Mouse (Mus musculus) heart, postnatal 25 days (tissue): ENCODE measurements around the gene 1700061G19Rik. TPM values are rescaled to one million over a fixed set of nuclear protein-coding genes. Genes with fewer than 3 reads are reported as not detected.

Experiments used
- DNase-seq: peaks from one replicate; pipeline ENCODE4 v3.0.0; 2022; ENCODE audit warnings: low spot score
- intact Hi-C: fragments of 180-260 bp; cut with DNase I; formaldehyde crosslinking; loops from one replicate; pipeline ENCODE4 v1.15.1; 2025
- total RNA-seq, 2 experiments: library from RNA; stranded (reverse); gene quantifications; 2 replicates each; pipeline ENCODE4 v1.2.3; 2021

The 1700061G19Rik gene
- not detected for total RNA-seq

GRCm38 (mm10) chr17:56874936-56875651 is at the start of gene 1700061G19Rik:
Gene 1700061G19Rik (plus strand): TSS chr17:56875477.
- intact Hi-C loops: no loop called here
- DNase-seq: no peak

DNA sequence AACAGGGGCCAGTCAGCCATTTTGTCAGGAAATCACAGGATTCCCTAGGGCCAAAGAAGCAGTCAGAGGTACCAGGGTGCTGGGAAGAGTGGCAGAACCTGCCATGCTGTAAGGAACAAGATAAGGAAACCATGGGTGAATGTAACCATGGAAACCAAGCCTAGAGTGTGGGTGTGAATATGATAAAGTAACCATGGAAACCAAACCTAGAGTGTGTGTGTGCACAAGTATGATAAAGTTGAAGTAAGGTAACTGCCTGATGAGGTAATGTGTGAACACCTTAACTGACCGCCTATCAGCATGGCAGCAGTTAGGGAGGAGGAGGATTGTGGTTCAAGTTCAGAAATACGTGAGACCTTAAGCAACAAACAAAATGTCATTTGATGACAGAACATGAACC is 48.6 kb upstream of the 1700061G19Rik start:
- DNase-seq: no peak
- intact Hi-C loops: no loop called here

DNA sequence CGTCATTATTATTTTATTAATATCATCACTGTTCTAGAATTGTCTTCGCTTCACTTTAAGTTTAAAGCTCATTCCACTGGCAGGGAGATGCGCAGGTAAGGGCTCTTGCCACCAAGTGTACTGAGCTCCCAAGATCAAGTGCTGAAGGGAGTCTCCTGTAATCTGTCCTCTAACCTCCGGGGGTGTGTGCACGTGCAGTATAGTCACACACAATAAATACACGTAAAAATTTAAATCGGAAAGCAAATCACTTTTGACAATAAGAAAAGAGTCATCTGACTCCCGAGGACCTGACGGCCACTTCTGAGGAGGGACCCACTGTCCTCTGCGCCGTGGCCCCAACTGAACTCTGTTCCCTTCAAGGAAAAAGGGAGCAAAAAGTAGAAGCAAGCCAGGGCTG is 46.1 kb upstream of the 1700061G19Rik start:
- DNase-seq: no peak
- intact Hi-C loops: no loop called here

DNA sequence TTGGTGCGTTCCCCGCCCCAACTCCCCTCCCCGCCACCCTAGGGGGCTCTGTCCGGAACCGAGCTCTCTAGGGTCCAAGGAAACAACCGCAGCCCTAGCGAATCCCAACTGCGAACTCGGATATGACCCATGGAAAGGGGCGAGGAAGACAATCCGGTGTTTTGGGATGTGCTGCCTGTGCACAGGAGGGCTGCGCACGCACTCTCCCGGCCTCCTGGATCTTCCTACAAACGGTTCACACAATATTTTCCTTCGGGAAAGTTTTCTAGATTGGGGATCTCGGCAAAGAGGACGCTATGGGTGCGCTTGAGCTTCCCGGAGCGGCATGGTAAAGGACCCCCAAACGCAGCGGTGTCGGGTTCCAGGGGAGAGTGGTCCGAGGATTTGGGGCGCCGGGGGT is 45.5 kb upstream of the 1700061G19Rik start:
- DNase-seq: no peak
- intact Hi-C loops: loop anchor here (2.0 to 5.0 kb wide), 2 partner anchors 62 to 229 kb away; partner anchors contain the start of genes Crb3 and Slc25a23

DNA sequence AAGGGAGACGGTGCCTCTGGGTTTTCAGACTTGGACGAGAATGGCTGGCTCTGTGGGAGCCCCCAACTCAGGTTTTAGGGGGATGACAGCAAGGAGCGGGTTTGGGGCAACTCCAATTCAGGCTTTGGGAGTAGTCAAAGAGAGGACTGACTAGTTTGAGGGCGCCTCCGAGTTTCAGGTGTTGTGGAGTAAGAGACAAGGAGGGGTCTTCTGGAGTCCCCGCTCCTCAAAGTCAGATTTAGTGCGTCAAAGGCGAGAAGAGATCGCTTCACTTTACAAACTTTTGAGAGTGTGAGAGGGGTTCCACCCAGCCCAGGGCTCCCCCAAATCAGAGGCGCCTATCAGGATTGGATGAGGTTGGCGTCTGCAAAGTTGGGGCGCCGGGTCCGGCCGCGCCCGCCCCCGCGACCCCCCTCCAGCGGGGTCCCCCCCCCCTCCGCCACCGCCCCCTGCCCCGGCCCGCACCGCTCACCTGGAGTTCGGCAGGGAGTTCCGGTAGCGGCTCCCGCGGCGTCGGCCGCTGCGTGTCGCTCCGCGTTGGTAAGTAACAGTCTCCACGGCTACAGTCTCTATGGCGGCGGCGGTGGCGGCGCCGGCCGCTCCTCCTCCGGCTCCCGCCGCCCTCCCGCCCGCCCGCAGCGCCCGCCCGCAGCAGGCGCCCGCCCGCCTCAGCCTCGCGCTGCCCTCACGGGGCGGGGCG is 44.7 kb upstream of the 1700061G19Rik start, which contains the start of gene Rfx2:
Rfx2 (minus strand) TSS at position 603 of the 700 bp plus-strand sequence.
- intact Hi-C loops: loop anchor here (2.0 to 5.0 kb wide), 2 partner anchors 63 to 228 kb away; partner anchors contain the start of genes Crb3 and Slc25a23
- DNase-seq: no peak

DNA sequence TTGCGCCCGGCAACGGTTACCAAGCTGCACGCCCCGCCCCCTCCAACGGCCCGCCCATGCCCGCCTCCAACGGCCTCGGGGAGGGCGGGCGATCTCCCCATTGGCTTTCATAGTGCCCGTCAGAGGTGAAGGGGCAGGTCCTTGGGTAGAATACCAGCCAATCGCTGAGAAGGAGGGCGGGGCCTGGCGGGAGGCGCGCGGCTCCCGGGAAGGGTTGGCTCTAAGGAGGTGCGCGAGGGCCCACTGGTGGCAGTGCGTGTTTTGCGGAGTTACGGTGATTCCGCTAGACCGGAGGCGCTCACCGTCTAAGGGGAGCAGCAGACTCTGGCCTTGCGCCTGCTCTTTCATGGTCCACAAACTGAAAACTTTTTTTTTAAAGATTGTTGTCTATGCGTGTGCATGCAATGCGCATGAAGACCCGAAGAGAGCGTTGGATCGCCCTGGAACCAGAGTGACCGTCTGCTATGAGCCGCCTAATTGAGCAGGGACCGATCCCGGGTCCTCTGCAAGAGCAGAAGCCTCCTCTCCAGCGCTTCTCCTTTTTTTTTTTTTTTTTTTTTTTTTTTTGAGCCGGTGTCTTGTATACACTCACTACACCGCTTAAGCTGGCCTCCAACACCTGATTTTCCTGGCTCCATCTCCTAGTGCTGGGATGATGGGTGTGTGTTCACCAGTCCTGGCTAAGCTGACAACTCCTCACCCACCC is 44.0 kb upstream of the 1700061G19Rik start:
- intact Hi-C loops: loop anchor here (2.0 to 5.0 kb wide), 2 partner anchors 64 to 228 kb away; partner anchors contain the start of genes Crb3 and Slc25a23
- peak; percentile 97 for DNase-seq

GRCm38 (mm10) chr17:56832918-56833317 is 42.4 kb upstream of the 1700061G19Rik start:
- intact Hi-C loops: loop anchor here (5.0 kb wide), 1 partner anchor 66 kb away; no protein-coding TSS in a partner anchor
- DNase-seq: no peak

DNA sequence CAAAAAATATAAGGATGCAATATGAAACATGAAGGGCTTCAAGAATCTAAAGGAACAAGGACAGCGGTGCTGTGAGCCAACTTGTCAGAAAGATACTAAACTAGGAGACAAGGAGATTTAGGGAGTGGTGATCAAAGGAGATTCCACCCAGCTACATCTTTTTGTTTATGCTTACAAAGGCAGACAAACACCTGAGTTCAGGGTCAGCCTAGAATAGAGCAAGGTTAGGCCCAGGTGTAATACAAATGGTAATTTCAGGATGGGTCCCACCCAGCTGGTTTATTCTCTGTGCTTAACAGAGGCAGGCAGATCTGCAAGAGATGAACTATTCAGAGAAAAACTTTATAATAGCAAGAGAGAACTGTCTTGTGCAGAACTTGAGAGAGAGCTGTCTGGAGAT is 41.9 kb upstream of the 1700061G19Rik start:
- intact Hi-C loops: loop anchor here (5.0 kb wide), 1 partner anchor 66 kb away; no protein-coding TSS in a partner anchor
- DNase-seq: no peak

- intact Hi-C loops: no loop called here
These were observed 38.9 kb upstream of the 1700061G19Rik start for GRCm38 (mm10) chr17:56836336-56836735.

DNA sequence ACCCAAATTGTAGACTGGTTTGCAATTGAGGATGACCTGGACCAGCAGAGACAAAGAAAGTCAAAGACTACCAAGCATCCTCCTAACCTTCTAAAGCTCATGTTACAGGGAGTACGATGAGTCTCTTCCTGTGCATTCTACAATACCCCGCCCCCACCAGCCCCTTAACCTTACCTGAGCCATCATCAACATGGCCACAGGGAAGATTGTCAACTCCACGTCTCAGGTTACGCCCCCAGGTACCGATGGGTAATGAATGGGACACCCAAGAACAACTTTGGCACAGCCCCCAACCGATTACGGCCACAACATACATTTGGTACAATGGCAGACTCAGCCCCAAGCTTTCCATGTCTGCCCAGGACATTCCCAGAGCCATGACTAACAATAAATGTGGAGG is 34.8 kb upstream of the 1700061G19Rik start:
- intact Hi-C loops: no loop called here
- no peak for DNase-seq

More at GRCm38 (mm10) chr17:56836336-56836735, 38.9 kb upstream of the 1700061G19Rik start:
- DNase-seq: no peak

DNA sequence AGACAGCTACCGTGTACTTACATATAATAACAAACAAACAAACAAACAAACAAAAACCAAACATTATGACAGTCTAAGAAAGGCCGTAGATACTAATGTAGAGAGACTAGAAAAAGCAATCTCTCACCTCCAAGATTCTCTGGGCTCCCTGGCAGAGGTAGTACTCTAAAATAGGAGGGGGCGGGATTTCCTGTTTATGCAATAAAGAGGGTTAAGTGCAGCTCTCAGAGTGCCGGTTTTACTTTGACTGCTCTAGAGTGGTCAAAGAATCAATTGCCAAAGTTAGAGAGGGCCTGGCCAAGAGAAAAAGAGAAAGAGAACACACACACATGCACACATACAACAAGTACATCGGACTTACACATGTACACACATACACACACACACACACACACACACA is 33.1 kb upstream of the 1700061G19Rik start:
- intact Hi-C loops: no loop called here
- DNase-seq: no peak

DNA sequence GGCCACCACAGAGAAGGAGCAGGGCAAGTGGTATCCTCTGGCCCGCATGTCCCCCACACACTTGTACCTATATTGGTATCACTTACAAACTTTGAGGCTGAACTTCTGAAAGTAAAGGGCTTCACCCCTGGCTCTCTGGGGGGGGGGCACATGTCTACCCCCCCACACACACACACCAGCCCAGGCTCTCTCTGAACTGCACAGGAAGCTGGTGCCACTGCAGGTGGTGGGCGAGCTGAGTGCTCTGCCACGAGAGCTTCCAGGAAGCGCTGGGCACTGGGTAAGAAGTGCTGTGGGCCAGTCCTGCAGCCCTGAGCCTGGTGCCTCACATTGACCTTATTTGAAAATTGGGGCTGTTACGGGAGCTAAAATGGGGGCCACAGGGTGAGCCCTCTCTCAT is 31.6 kb upstream of the 1700061G19Rik start:
- intact Hi-C loops: no loop called here
- no peak for DNase-seq

DNA sequence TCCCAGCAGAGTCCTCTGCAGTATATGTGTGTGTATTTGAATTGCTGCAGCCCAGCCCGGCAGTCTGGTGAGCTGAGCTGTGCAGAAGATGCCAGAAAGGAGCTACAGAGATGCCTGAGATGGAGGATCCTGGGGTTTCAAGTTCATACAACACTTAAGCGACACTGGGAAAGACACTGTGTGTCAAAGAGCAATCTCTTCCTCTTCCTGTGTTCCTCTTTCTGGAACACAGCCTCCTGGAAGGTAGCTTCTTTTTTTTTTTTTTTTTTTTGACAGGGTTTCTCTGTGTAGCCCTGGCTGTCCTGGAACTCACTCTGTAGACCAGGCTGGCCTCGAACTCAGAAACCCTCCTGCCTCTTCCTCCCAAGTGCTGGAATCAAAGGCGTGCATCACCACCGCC is 26.5 kb upstream of the 1700061G19Rik start:
- intact Hi-C loops: no loop called here
- DNase-seq: no peak

DNA sequence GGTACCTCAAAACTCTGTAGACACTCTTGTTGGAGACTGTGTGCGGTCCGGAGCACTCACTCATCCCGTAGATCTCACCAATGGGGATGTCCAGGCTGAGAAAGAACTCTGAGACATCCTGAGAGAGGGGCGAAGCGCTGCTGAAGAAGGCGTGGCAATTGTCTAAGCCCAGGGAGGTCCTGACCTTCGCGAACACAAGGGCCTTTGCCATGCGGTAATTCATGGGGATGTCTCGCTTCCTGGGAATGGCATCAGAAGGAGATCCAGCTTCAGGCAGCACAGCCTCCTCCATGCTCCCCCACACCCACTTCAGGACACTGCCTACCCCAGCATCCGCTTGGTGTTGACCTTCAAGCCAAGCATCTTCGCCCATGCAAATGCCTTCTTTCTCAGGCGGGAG is 25.6 kb upstream of the 1700061G19Rik start:
- intact Hi-C loops: no loop called here
- no peak for DNase-seq

GRCm38 (mm10) chr17:56851167-56851566 is 24.1 kb upstream of the 1700061G19Rik start:
- intact Hi-C loops: no loop called here

DNA sequence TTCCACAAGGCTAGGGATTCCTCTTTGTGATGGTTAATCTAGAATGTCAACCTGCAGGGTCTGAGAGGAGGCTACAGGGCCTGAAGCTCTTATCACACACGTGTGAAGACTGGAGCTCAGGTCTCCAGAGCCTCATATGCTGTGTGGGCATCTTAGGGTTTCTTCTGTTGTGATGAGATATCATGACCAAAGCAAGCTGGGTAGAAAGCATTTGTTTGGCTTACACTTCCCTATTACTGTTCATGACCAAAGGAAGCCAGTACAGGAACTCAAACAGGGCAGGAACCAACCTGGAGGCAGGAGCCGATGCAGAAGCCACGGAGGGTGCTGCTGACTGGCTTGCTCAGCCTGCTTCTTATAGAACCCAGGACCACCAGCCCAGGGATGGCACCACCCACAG is 19.9 kb upstream of the 1700061G19Rik start:
- intact Hi-C loops: no loop called here

More at GRCm38 (mm10) chr17:56851167-56851566, 24.1 kb upstream of the 1700061G19Rik start:
- DNase-seq: no peak

GRCm38 (mm10) chr17:56858216-56858615 is 17.1 kb upstream of the 1700061G19Rik start:
- peak; percentile 26 for DNase-seq

More for the DNA sequence above, 19.9 kb upstream of the 1700061G19Rik start:
- DNase-seq: no peak

GRCm38 (mm10) chr17:56858922-56859321 is 16.4 kb upstream of the 1700061G19Rik start:
- no peak for DNase-seq
- intact Hi-C loops: loop anchor here (1.0 kb wide), 1 partner anchor 51 kb away; no protein-coding TSS in a partner anchor

More at GRCm38 (mm10) chr17:56858216-56858615, 17.1 kb upstream of the 1700061G19Rik start:
- intact Hi-C loops: loop anchor here (1.0 kb wide), 1 partner anchor 50 kb away; no protein-coding TSS in a partner anchor

- intact Hi-C loops: no loop called here
- DNase-seq: no peak
These were observed 14.1 kb upstream of the 1700061G19Rik start for GRCm38 (mm10) chr17:56861197-56861596.

DNA sequence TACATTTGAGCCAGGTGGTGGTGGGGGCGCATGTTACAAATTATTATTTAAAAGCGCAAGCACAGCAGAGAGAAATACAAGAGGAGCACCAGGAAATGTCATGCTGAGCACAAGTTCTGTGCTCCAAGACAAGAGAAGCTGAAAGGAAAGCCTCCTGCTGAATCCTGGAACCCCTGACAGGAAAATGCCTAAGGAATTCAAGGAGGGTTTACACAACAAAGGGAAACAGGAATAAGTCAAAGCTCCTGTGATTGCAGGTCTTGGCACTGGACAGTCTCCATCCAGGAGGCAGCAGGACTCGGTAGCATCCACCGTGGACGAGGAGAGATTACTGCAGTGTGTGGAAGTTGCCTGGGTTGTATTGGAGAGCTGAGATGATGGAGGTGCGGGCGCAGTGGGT is 9.2 kb upstream of the 1700061G19Rik start:
- intact Hi-C loops: no loop called here
- no peak for DNase-seq
